Mouse (Mus musculus) olfactory bulb, adult 2 months (tissue): ENCODE measurements around the gene Ccnq.

Experiments
- CTCF ChIP-seq: fragments of 200-500 bp; IDR thresholded peaks from 2 replicates; pipeline ENCODE4 v1.5.1; 2012; ENCODE audit warnings: low read depth, mild to moderate bottlenecking, low read length, moderate library complexity; ENCODE audit not compliant: insufficient read depth
- POLR2A ChIP-seq: fragments of 200-500 bp; IDR thresholded peaks from 2 replicates; pipeline ENCODE4 v1.6.1; 2012; ENCODE audit warnings: mild to moderate bottlenecking, low read depth, low read length, moderate library complexity; ENCODE audit not compliant: insufficient read depth

- TF ChIP-seq POLR2A (no peak), CTCF (no peak)
These were observed 10.7 kb upstream of the Ccnq start for GRCm38 (mm10) chr11:78762201-78762600.
